In the genomic region with DNA sequence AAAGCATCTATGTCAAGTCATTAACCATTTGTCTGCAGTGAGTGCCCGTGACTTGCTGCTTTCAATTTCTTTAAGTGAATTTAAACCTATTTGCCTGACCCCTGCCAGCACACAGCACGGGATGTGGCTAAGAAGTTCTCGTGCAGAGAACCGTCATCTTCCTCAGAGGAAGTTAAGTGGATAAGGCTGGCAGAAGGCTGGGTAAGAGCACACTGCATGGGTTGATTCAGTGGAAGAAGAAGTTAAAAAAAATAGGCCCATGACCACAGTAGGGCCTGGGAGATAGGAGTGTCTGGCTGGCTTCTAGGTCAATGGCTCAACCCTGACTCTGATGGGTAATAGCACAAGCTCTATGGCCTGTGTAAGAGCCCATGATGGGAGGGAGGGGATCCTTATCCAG, we compare ENCODE assay signal across 29 mouse cellular contexts.
"Had no signal": no experiment of that assay in that cellular context is flagged by ENCODE, and none has a peak within 500 bp of the region (broad histone marks: within the 10 kb centered on the region; RNA-seq: fewer than 3 reads in every experiment).

No protein-coding gene starts in this region.

- H3K27ac ChIP-seq: embryonic facial prominence, embryonic 10.5 days; embryonic facial prominence, embryonic 12.5 days; embryonic facial prominence, embryonic 13.5 days; embryonic facial prominence, embryonic 15.5 days; forebrain, embryonic 10.5 days; forebrain, embryonic 12.5 days; forebrain, embryonic 13.5 days; forebrain, embryonic 15.5 days; gastrocnemius, adult 2 months; heart, adult 2 months had no signal

- H3K4me2 ChIP-seq: embryonic facial prominence, embryonic 12.5 days; embryonic facial prominence, embryonic 13.5 days; embryonic facial prominence, embryonic 15.5 days; forebrain, embryonic 12.5 days; forebrain, embryonic 13.5 days; forebrain, embryonic 15.5 days had no signal

- H3K9me3 ChIP-seq: embryonic facial prominence, embryonic 10.5 days; embryonic facial prominence, embryonic 12.5 days; embryonic facial prominence, embryonic 13.5 days; embryonic facial prominence, embryonic 15.5 days; forebrain, embryonic 10.5 days; forebrain, embryonic 12.5 days; forebrain, embryonic 13.5 days; forebrain, embryonic 15.5 days had no signal

- H3K36me3 ChIP-seq: embryonic facial prominence, embryonic 10.5 days; embryonic facial prominence, embryonic 12.5 days; embryonic facial prominence, embryonic 13.5 days; embryonic facial prominence, embryonic 15.5 days; forebrain, embryonic 10.5 days; forebrain, embryonic 12.5 days; forebrain, embryonic 15.5 days had no signal

- ATAC-seq: forebrain, embryonic 13.5 days; forebrain, embryonic 14.5 days; forebrain, embryonic 15.5 days; forebrain, embryonic 16.5 days; forebrain, postnatal 0 days had no signal

- H3K9ac ChIP-seq: embryonic facial prominence, embryonic 12.5 days; embryonic facial prominence, embryonic 13.5 days; embryonic facial prominence, embryonic 15.5 days; forebrain, embryonic 12.5 days; forebrain, embryonic 13.5 days; forebrain, embryonic 15.5 days; forebrain, postnatal 0 days had no signal

- H3K4me3 ChIP-seq: embryonic facial prominence, embryonic 10.5 days; embryonic facial prominence, embryonic 12.5 days; embryonic facial prominence, embryonic 13.5 days; embryonic facial prominence, embryonic 15.5 days; erythroblast, embryonic 14.5 days; forebrain, embryonic 10.5 days; forebrain, embryonic 12.5 days; forebrain, embryonic 13.5 days; forebrain, embryonic 15.5 days; gastrocnemius, adult 2 months; heart, adult 2 months had no signal

- DNase-seq: cerebellum, adult 2 months; cerebellum, adult 8-10 months; cerebellum, adult 9-10 months; cerebellum, adult 9-11 months; cerebellum, postnatal 10 days; cerebellum, postnatal 14 days; cerebellum, postnatal 25 days; cerebellum, postnatal 36 days; embryo, embryonic 11 days; forebrain, postnatal 0 days; gastrocnemius, adult 2 months; gastrocnemius, postnatal 10 days; gastrocnemius, postnatal 14 days; gastrocnemius, postnatal 25 days; gastrocnemius, postnatal 36 days; heart, adult 11 months; heart, adult 18-20 months; heart, adult 2 months had no signal

- H3K27me3 ChIP-seq: embryonic facial prominence, embryonic 12.5 days; embryonic facial prominence, embryonic 13.5 days; embryonic facial prominence, embryonic 15.5 days; forebrain, embryonic 13.5 days; forebrain, embryonic 15.5 days had no signal

- H3K4me1 ChIP-seq: forebrain, embryonic 15.5 days had no signal
